Mouse (Mus musculus) embryonic facial prominence, embryonic 15.5 days (tissue): ENCODE results near the gene Tbc1d16. TPM values are rescaled to one million over a fixed set of nuclear protein-coding genes. Genes with fewer than 3 reads are reported as not detected.
"Not testable (repeated sequence)": the region's sequence is repeated elsewhere in the genome, so short reads cannot be mapped to it uniquely, and the experiment has no call there.

Experiments used
- ATAC-seq: fragments of 200-750 bp; cut with Nextera tagmentation; 2 replicates; pipeline ENCODE4 v1.8.0; 2017; ENCODE audit warnings: low read depth, moderate TSS enrichment; ENCODE audit not compliant: insufficient number of reproducible peaks, low FRiP score, low TSS enrichment
- H3K27ac ChIP-seq: fragments of 300-500 bp; sonication (generic); replicated peaks from 2 replicates; pipeline ENCODE4 v1.5.1; 2015; ENCODE audit warnings: mild to moderate bottlenecking, inconsistent platforms
- H3K27me3 ChIP-seq: fragments of 300-500 bp; sonication (generic); 2 replicates; pipeline ENCODE4 v1.6.1; 2015; ENCODE audit warnings: inconsistent platforms
- H3K36me3 ChIP-seq: fragments of 300-500 bp; sonication (generic); 2 replicates; pipeline ENCODE4 v1.6.1; 2015; ENCODE audit warnings: mild to moderate bottlenecking, inconsistent platforms
- H3K4me1 ChIP-seq: fragments of 300-500 bp; sonication (generic); 2 replicates; pipeline ENCODE4 v1.6.1; 2015; ENCODE audit warnings: inconsistent platforms
- H3K4me2 ChIP-seq: fragments of 300-500 bp; sonication (generic); replicated peaks from 2 replicates; pipeline ENCODE4 v1.6.1; 2015; ENCODE audit warnings: mild to moderate bottlenecking, inconsistent platforms
- H3K4me3 ChIP-seq: fragments of 300-500 bp; sonication (generic); replicated peaks from 2 replicates; pipeline ENCODE4 v1.5.1; 2015; ENCODE audit warnings: mild to moderate bottlenecking, inconsistent platforms
- H3K9ac ChIP-seq: fragments of 300-500 bp; sonication (generic); 2 replicates; pipeline ENCODE4 v1.6.1; 2015; ENCODE audit warnings: inconsistent platforms
- H3K9me3 ChIP-seq: fragments of 300-500 bp; sonication (generic); replicated peaks from 2 replicates; pipeline ENCODE4 v1.6.1; 2016; ENCODE audit warnings: inconsistent platforms
- WGBS: fragments of 180-500 bp; shearing (Covaris S2); methylation state at CpG from one replicate; pipeline ENCODE4 v1.1.7; 2015; 5-methylcytosine and 5-hydroxymethylcytosine counted together
- polyA plus RNA-seq: library from polyadenylated mRNA; unstranded; fragments of >200 nt; fragmentation: Nextera tagmentation; extraction: Ambion mirVana; gene quantifications from 2 replicates; pipeline ENCODE4 v1.2.1, GENCODE M21; 2015

Gene Tbc1d16
- polyA plus RNA-seq, 1 experiment from 2014 or later, result 15.3 TPM

GRCm38 (mm10) chr11:119258216-119258571, 29.9 kb upstream of the Tbc1d16 start:
- 56% methylated on average over 9 of the region's 9 CpGs for WGBS
- Histone ChIP-seq H3K27me3 (no peaks in the 10 kb centered on the region), H3K36me3 (no peaks in the 10 kb centered on the region), H3K27ac (peak overlapping the region; percentile 52; the same call in 1 of the 2 replicates), H3K9me3 (no peaks in the 10 kb centered on the region), H3K4me3 (peak overlapping the region; percentile 30), H3K4me2 (peak overlapping the region; percentile 50), H3K9ac (no peak overlapping the region), H3K4me1 (peaks cover 19% of the 10 kb centered on the region)
- ATAC-seq, result no peak

- H3K9ac ChIP-seq, ATAC-seq, H3K9me3 ChIP-seq, H3K4me2 ChIP-seq, H3K27ac ChIP-seq, H3K27me3 ChIP-seq, H3K36me3 ChIP-seq, H3K4me3 ChIP-seq: not testable (repeated sequence)
- WGBS, result 87% methylated on average over 5 of the region's 5 CpGs
- peaks cover 33% of the 10 kb centered on the region for H3K4me1 ChIP-seq
Measured at GRCm38 (mm10) chr11:119256557-119256956, 28.3 kb upstream of the Tbc1d16 start.

- H3K27me3 ChIP-seq, result no peaks in the 10 kb centered on the region
- H3K4me1 ChIP-seq, result peaks cover 26% of the 10 kb centered on the region
- ATAC-seq, result peak; percentile 53; the same call in 1 of the 2 replicates
- H3K27ac ChIP-seq, result no peak overlapping the region
- 6% methylated on average over 22 of the region's 22 CpGs for WGBS
- H3K4me3 ChIP-seq, result peak overlapping the region; percentile 15
- H3K4me2 ChIP-seq, result peak overlapping the region; percentile 42
- H3K9ac ChIP-seq, result no peak overlapping the region
- no peaks in the 10 kb centered on the region for H3K36me3 ChIP-seq
- H3K9me3 ChIP-seq, result no peaks in the 10 kb centered on the region
Measured at GRCm38 (mm10) chr11:119252854-119253541, 24.7 kb upstream of the Tbc1d16 start.

GRCm38 (mm10) chr11:119250998-119251397, 22.7 kb upstream of the Tbc1d16 start:
- WGBS, result 58% methylated on average over 17 of the region's 17 CpGs
- Histone ChIP-seq H3K4me1 (peaks cover 18% of the 10 kb centered on the region), H3K36me3 (no peaks in the 10 kb centered on the region)

GRCm38 (mm10) chr11:119249011-119249410, 20.7 kb upstream of the Tbc1d16 start:
- Histone ChIP-seq H3K4me3 (no peak overlapping the region), H3K4me1 (peaks cover 18% of the 10 kb centered on the region), H3K9ac (no peak overlapping the region), H3K4me2 (no peak overlapping the region), H3K36me3 (no peaks in the 10 kb centered on the region), H3K9me3 (no peaks in the 10 kb centered on the region), H3K27ac (no peak overlapping the region), H3K27me3 (no peaks in the 10 kb centered on the region)
- ATAC-seq, result peak; percentile 59; the same call in 1 of the 2 replicates
- 22% methylated on average over 6 of the region's 6 CpGs for WGBS

More at GRCm38 (mm10) chr11:119250998-119251397, 22.7 kb upstream of the Tbc1d16 start:
- Histone ChIP-seq H3K9ac (no peak overlapping the region), H3K4me3 (no peak overlapping the region), H3K27me3 (no peaks in the 10 kb centered on the region), H3K27ac (no peak overlapping the region), H3K4me2 (no peak overlapping the region), H3K9me3 (no peaks in the 10 kb centered on the region)
- ATAC-seq, result no peak

GRCm38 (mm10) chr11:119245543-119245942, 17.2 kb upstream of the Tbc1d16 start:
- not testable (repeated sequence) for H3K27ac ChIP-seq, H3K9me3 ChIP-seq, H3K27me3 ChIP-seq, H3K4me1 ChIP-seq, H3K4me2 ChIP-seq, H3K4me3 ChIP-seq, H3K9ac ChIP-seq, ATAC-seq, H3K36me3 ChIP-seq
- 83% methylated on average over 6 of the region's 6 CpGs for WGBS

- Histone ChIP-seq H3K27ac (no peak overlapping the region), H3K4me1 (peaks cover 10% of the 10 kb centered on the region), H3K27me3 (no peaks in the 10 kb centered on the region), H3K4me3 (no peak overlapping the region), H3K9ac (no peak overlapping the region), H3K9me3 (no peaks in the 10 kb centered on the region), H3K36me3 (no peaks in the 10 kb centered on the region), H3K4me2 (no peak overlapping the region)
- WGBS, result 93% methylated on average over 12 of the region's 12 CpGs
- no peak for ATAC-seq
Measured at GRCm38 (mm10) chr11:119239480-119239879, 11.2 kb upstream of the Tbc1d16 start.

- Histone ChIP-seq H3K36me3 (no peaks in the 10 kb centered on the region), H3K9me3 (no peaks in the 10 kb centered on the region), H3K4me3 (peak overlapping the region; percentile 32), H3K27me3 (no peaks in the 10 kb centered on the region), H3K27ac (no peak overlapping the region), H3K9ac (no peak overlapping the region), H3K4me1 (peaks cover 10% of the 10 kb centered on the region), H3K4me2 (peak overlapping the region; percentile 54)
- 6% methylated on average over 11 of the region's 11 CpGs for WGBS
- no peak for ATAC-seq
Measured at GRCm38 (mm10) chr11:119238305-119238721, 10.0 kb upstream of the Tbc1d16 start.

- ATAC-seq, result no peak
- H3K27me3 ChIP-seq, result no peaks in the 10 kb centered on the region
- H3K27ac ChIP-seq, result no peak overlapping the region
- no peak overlapping the region for H3K9ac ChIP-seq
- peaks cover 10% of the 10 kb centered on the region for H3K4me1 ChIP-seq
- peak overlapping the region; percentile 32 for H3K4me3 ChIP-seq
- H3K36me3 ChIP-seq, result no peaks in the 10 kb centered on the region
- 28% methylated on average over 20 of the region's 20 CpGs for WGBS
- peak overlapping the region; percentile 54 for H3K4me2 ChIP-seq
- H3K9me3 ChIP-seq, result no peaks in the 10 kb centered on the region
Measured at GRCm38 (mm10) chr11:119237568-119238304, 9.4 kb upstream of the Tbc1d16 start.

GRCm38 (mm10) chr11:119237007-119237406, 8.7 kb upstream of the Tbc1d16 start:
- Histone ChIP-seq H3K4me1 (peaks cover 10% of the 10 kb centered on the region), H3K9me3 (no peaks in the 10 kb centered on the region), H3K36me3 (no peaks in the 10 kb centered on the region), H3K27me3 (no peaks in the 10 kb centered on the region), H3K4me3 (no peak overlapping the region), H3K9ac (no peak overlapping the region), H3K27ac (no peak overlapping the region), H3K4me2 (no peak overlapping the region)
- ATAC-seq, result no peak
- WGBS, result 43% methylated on average over 3 of the region's 3 CpGs

GRCm38 (mm10) chr11:119236354-119236753, 8.1 kb upstream of the Tbc1d16 start:
- H3K36me3 ChIP-seq, result no peaks in the 10 kb centered on the region
- no peaks in the 10 kb centered on the region for H3K9me3 ChIP-seq
- H3K27ac ChIP-seq, result no peak overlapping the region
- no peak overlapping the region for H3K4me3 ChIP-seq
- WGBS, result 33% methylated on average over 8 of the region's 8 CpGs
- peaks cover 10% of the 10 kb centered on the region for H3K4me1 ChIP-seq
- no peak overlapping the region for H3K4me2 ChIP-seq
- H3K27me3 ChIP-seq, result no peaks in the 10 kb centered on the region
- H3K9ac ChIP-seq, result no peak overlapping the region
- no peak for ATAC-seq
